Mouse (Mus musculus) c-Kit-positive CD71-positive TER-119-positive erythroid progenitor cells, embryonic 14.5 days (primary cell): ENCODE data around the gene Sft2d1.

Source experiments
- DNase-seq: peaks from one replicate; pipeline ENCODE4 v3.0.0-alpha.2; 2013; ENCODE audit warnings: low spot score

Gene Sft2d1

GRCm38 (mm10) chr17:8361281-8362103 is 50.6 kb downstream of the Sft2d1 start:
- no peak for DNase-seq

- DNase-seq, result no peak
These were observed 56.9 kb downstream of the Sft2d1 start for GRCm38 (mm10) chr17:8367514-8368480.

- DNase-seq, result no peak
These were observed 57.7 kb downstream of the Sft2d1 start for GRCm38 (mm10) chr17:8368570-8368969.

GRCm38 (mm10) chr17:8369171-8369570 is 58.3 kb downstream of the Sft2d1 start:
- DNase-seq, result no peak

- DNase-seq, result no peak
These were observed 59.8 kb downstream of the Sft2d1 start for GRCm38 (mm10) chr17:8370634-8371229.

GRCm38 (mm10) chr17:8371834-8372233 is 60.9 kb downstream of the Sft2d1 start:
- DNase-seq, result peak; percentile 7

GRCm38 (mm10) chr17:8372286-8373046 is 61.6 kb downstream of the Sft2d1 start:
- peak; percentile 67 for DNase-seq
